Mouse (Mus musculus) CD4-positive, CD25-positive, alpha-beta regulatory T cell, adult 2 months (primary cell): ENCODE measurements at regions not wholly inside any gene's neighbourhood (a gene's known extent, or its start where the extent isn't known, plus 50 kb on each side); places are given as distances from the start of the nearest gene placed in this dataset.

Experiments
- DNase-seq: peaks from one replicate; pipeline ENCODE4 v3.0.0-alpha.2; 2012; ENCODE audit warnings: low read depth, low spot score

- no peak for DNase-seq
These were observed 259.5 kb downstream of the 1700064H15Rik start for GRCm38 (mm10) chr3:19368998-19369397.

- DNase-seq = no peak
These were observed 260.7 kb downstream of the 1700064H15Rik start for GRCm38 (mm10) chr3:19367761-19368160.
